Mouse (Mus musculus): ENCODE data around the gene Slc31a1.

- no peak for TF ChIP-seq CTCF (IDR thresholded peaks at IDR 0.05; ENCODE audit: insufficient read depth, low read length)
- no peak for TF ChIP-seq POLR2A (IDR thresholded peaks at IDR 0.05; ENCODE audit: borderline replicate concordance, extremely low read depth, low read depth, low read length)
Observed at GRCm38 (mm10) chr4:62397616-62398365, 37.3 kb downstream of the Slc31a1 start.

All from lung, adult 2 months (tissue).